Mouse (Mus musculus) ES-E14 (cell line): ENCODE data around the gene Ephb1.

ENCODE experiments used
- CHD2 ChIP-seq: IDR thresholded peaks from 2 replicates; pipeline ENCODE4 v1.6.1; 2014; ENCODE audit warnings: mild to moderate bottlenecking, low read depth, low read length, inconsistent platforms
- MAFK ChIP-seq: IDR thresholded peaks from 2 replicates; pipeline ENCODE4 v1.6.1; 2014; ENCODE audit warnings: mild to moderate bottlenecking, low read depth, low read length, inconsistent platforms; ENCODE audit not compliant: insufficient read depth
- ZNF384 ChIP-seq: IDR thresholded peaks from 2 replicates; pipeline ENCODE4 v1.6.1; 2012; ENCODE audit warnings: low read depth, low read length, inconsistent platforms

DNA sequence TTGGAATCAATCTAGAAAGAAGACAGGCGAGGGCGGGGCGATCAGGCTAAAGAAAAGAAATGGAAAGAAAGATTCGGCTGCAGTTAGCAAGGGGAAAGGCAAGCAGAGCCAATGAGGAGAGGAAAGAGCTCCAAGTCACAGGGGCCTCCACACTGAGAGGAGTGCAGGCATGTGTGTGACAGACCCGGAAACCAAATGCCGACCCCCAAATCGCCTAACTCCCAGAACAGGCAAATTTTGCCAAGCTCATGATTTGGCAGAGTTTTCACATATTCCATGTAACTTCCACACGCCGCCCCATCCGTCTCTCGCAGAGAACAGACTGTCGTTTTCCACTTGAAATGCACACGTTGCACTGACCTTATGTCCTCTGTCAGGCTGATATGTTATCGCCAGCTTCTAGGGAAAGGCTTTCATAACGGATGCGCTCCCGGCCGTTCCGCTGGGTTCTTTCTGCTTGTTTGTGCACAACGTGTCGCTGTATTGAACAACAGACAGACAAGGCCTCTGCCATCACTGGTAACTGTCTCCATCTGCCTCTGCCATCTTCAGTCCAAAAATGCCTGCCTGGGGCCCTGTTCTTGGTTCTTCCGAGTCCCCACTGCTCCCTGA is 170.7 kb downstream of the Ephb1 start:
- no peak for TF ChIP-seq ZNF384
- no peak for TF ChIP-seq MAFK
- no peak for TF ChIP-seq CHD2
